Mouse (Mus musculus): Measurements from ENCODE around the gene Stac2.

DNA sequence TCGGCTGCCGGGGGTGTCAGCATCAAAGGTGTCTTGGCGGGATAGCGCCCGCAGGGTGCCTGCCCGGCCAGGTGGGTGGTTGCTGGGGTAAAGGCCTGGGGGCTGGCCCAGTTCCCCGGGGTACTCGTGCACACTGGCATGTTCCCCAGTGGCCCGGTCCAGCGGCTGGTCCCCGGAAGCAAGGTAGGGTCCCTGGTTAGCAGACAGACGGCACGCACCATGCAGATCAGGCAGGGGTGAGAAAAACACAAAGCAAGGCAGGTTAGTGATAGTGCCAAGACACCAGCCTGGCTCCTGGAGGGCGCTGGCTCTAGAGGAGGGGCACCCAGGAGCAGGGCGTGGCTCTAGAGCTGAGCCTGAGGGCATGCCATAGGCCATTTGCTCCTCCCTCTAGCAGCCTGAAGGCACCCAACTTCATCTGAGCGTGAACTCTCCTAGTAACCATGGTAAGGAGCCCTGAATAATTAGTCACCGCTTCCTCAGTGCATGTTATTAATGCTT lies 50.0 kb downstream of the Stac2 start:
- TF ChIP-seq CTCF (IDR thresholded peaks at IDR 0.05; ENCODE audit: low read depth, low read length) (no peak), POLR2A (IDR thresholded peaks at IDR 0.05; ENCODE audit: extremely low read depth, insufficient read depth, low read length) (no peak)
